Mouse (Mus musculus): Measurements from ENCODE around the gene Vmn1r32. TPM values are rescaled to one million over a fixed set of nuclear protein-coding genes. Genes with fewer than 3 reads are reported as not detected.

Gene Vmn1r32
- polyA plus RNA-seq, 1 experiment from 2014 or later = 0.32 TPM

Other genes starting within 250 kb of the Vmn1r32 start
- gene Mad2l1, start 24.7 kb downstream of the Vmn1r32 start, polyA plus RNA-seq (2014; fragmentation: Nextera tagmentation; extraction: Ambion mirVana) = 124 and 136 TPM in 2 replicates
- not detected in 2 replicates for gene Vmn1r33, start 58.2 kb upstream of the Vmn1r32 start, polyA plus RNA-seq (2014; fragmentation: Nextera tagmentation; extraction: Ambion mirVana)
- gene Vmn1r34, start 83.8 kb upstream of the Vmn1r32 start, polyA plus RNA-seq (2014; fragmentation: Nextera tagmentation; extraction: Ambion mirVana) = not detected in 2 replicates
- not detected in 2 replicates for gene Vmn1r35, start 125.8 kb upstream of the Vmn1r32 start, polyA plus RNA-seq (2014; fragmentation: Nextera tagmentation; extraction: Ambion mirVana)
- not detected in 2 replicates for gene Vmn1r36, start 159.1 kb upstream of the Vmn1r32 start, polyA plus RNA-seq (2014; fragmentation: Nextera tagmentation; extraction: Ambion mirVana)
- not detected in 2 replicates for gene Vmn1r37, start 169.3 kb upstream of the Vmn1r32 start, polyA plus RNA-seq (2014; fragmentation: Nextera tagmentation; extraction: Ambion mirVana)
- gene Vmn1r38, start 222.5 kb upstream of the Vmn1r32 start, polyA plus RNA-seq (2014; fragmentation: Nextera tagmentation; extraction: Ambion mirVana) = not detected in 2 replicates

Data from limb, embryonic 11.5 days (tissue).